Mouse (Mus musculus): ENCODE measurements around the gene Sept4. TPM values are rescaled to one million over a fixed set of nuclear protein-coding genes. Genes with fewer than 3 reads are reported as not detected.
A peak's percentile ranks its signal among the peaks of the same experiment; 100 is the strongest.

Gene Sept4
- polyA plus RNA-seq, 1 experiment from 2014 or later, result 33.0 TPM

- Histone ChIP-seq H3K27ac (replicated peaks) (no peak overlapping the region), H3K4me3 (replicated peaks) (no peak overlapping the region)
These were observed 11.0 kb downstream of the Sept4 start for GRCm38 (mm10) chr11:87579713-87580112.

GRCm38 (mm10) chr11:87580543-87581085 is 11.9 kb downstream of the Sept4 start:
- H3K4me2 ChIP-seq (replicated peaks), result no peak overlapping the region

More at GRCm38 (mm10) chr11:87579713-87580112, 11.0 kb downstream of the Sept4 start:
- no peaks in the 10 kb centered on the region for H3K27me3 ChIP-seq
- H3K4me2 ChIP-seq (replicated peaks), result no peak overlapping the region
- no peaks in the 10 kb centered on the region for H3K9me3 ChIP-seq (replicated peaks)
- WGBS, result 47% methylated on average over 1 of the region's 1 CpGs
- no peak for ATAC-seq (ENCODE audit: insufficient number of reproducible peaks, low FRiP score, low TSS enrichment, low read depth)
- peaks cover 18% of the 10 kb centered on the region for H3K4me1 ChIP-seq
- no peak overlapping the region for H3K9ac ChIP-seq
- H3K36me3 ChIP-seq, result no peaks in the 10 kb centered on the region

GRCm38 (mm10) chr11:87581161-87581865 is 12.6 kb downstream of the Sept4 start:
- H3K4me1 ChIP-seq, result peaks cover 17% of the 10 kb centered on the region
- no peak overlapping the region for H3K4me2 ChIP-seq (replicated peaks)
- no peaks in the 10 kb centered on the region for H3K36me3 ChIP-seq
- 87% methylated on average over 12 of the region's 12 CpGs for WGBS
- H3K9me3 ChIP-seq (replicated peaks), result no peaks in the 10 kb centered on the region
- ATAC-seq (ENCODE audit: insufficient number of reproducible peaks, low FRiP score, low TSS enrichment, low read depth), result no peak
- no peak overlapping the region for H3K27ac ChIP-seq (replicated peaks)
- H3K4me3 ChIP-seq (replicated peaks), result no peak overlapping the region
- no peak overlapping the region for H3K9ac ChIP-seq
- no peaks in the 10 kb centered on the region for H3K27me3 ChIP-seq

More at GRCm38 (mm10) chr11:87580543-87581085, 11.9 kb downstream of the Sept4 start:
- ATAC-seq (ENCODE audit: insufficient number of reproducible peaks, low FRiP score, low TSS enrichment, low read depth), result no peak
- Histone ChIP-seq H3K9ac (no peak overlapping the region), H3K36me3 (no peaks in the 10 kb centered on the region), H3K27ac (replicated peaks) (no peak overlapping the region), H3K9me3 (replicated peaks) (no peaks in the 10 kb centered on the region), H3K4me3 (replicated peaks) (no peak overlapping the region), H3K4me1 (peaks cover 17% of the 10 kb centered on the region), H3K27me3 (no peaks in the 10 kb centered on the region)
- 54% methylated on average over 9 of the region's 10 CpGs for WGBS

GRCm38 (mm10) chr11:87581933-87582710 is 13.4 kb downstream of the Sept4 start:
- WGBS, result 83% methylated on average over 8 of the region's 8 CpGs

GRCm38 (mm10) chr11:87583291-87584034 is 14.8 kb downstream of the Sept4 start:
- Histone ChIP-seq H3K9ac (no peak overlapping the region), H3K27ac (replicated peaks) (no peak overlapping the region), H3K9me3 (replicated peaks) (no peaks in the 10 kb centered on the region), H3K4me3 (replicated peaks) (no peak overlapping the region), H3K4me2 (replicated peaks) (no peak overlapping the region), H3K27me3 (no peaks in the 10 kb centered on the region), H3K36me3 (no peaks in the 10 kb centered on the region), H3K4me1 (peaks cover 5% of the 10 kb centered on the region)
- ATAC-seq (ENCODE audit: insufficient number of reproducible peaks, low FRiP score, low TSS enrichment, low read depth), result no peak
- WGBS, result 81% methylated on average over 6 of the region's 6 CpGs

More at GRCm38 (mm10) chr11:87581933-87582710, 13.4 kb downstream of the Sept4 start:
- H3K4me2 ChIP-seq (replicated peaks), result no peak overlapping the region
- no peak for ATAC-seq (ENCODE audit: insufficient number of reproducible peaks, low FRiP score, low TSS enrichment, low read depth)
- no peak overlapping the region for H3K27ac ChIP-seq (replicated peaks)
- peaks cover 17% of the 10 kb centered on the region for H3K4me1 ChIP-seq
- H3K9me3 ChIP-seq (replicated peaks), result no peaks in the 10 kb centered on the region
- H3K9ac ChIP-seq, result no peak overlapping the region
- no peaks in the 10 kb centered on the region for H3K27me3 ChIP-seq
- H3K4me3 ChIP-seq (replicated peaks), result no peak overlapping the region
- no peaks in the 10 kb centered on the region for H3K36me3 ChIP-seq

GRCm38 (mm10) chr11:87584711-87585505 is 16.2 kb downstream of the Sept4 start:
- Histone ChIP-seq H3K27ac (replicated peaks) (no peak overlapping the region), H3K9ac (no peak overlapping the region), H3K4me2 (replicated peaks) (no peak overlapping the region), H3K9me3 (replicated peaks) (no peaks in the 10 kb centered on the region), H3K27me3 (no peaks in the 10 kb centered on the region), H3K4me3 (replicated peaks) (no peak overlapping the region), H3K36me3 (no peaks in the 10 kb centered on the region), H3K4me1 (peaks cover 7% of the 10 kb centered on the region; the same call in 1 of the 2 replicates)
- 70% methylated on average over 10 of the region's 10 CpGs for WGBS
- ATAC-seq (ENCODE audit: insufficient number of reproducible peaks, low FRiP score, low TSS enrichment, low read depth), result no peak

GRCm38 (mm10) chr11:87587211-87587874 is 18.6 kb downstream of the Sept4 start:
- Histone ChIP-seq H3K4me1 (peaks cover 17% of the 10 kb centered on the region), H3K27me3 (no peaks in the 10 kb centered on the region)
- 90% methylated on average over 5 of the region's 5 CpGs for whole genome bisulfite sequencing

GRCm38 (mm10) chr11:87589605-87590004 is 20.9 kb downstream of the Sept4 start:
- H3K4me3 ChIP-seq (replicated peaks), result no peak overlapping the region
- no peaks in the 10 kb centered on the region for H3K27me3 ChIP-seq
- ATAC-seq (ENCODE audit: insufficient number of reproducible peaks, low FRiP score, low TSS enrichment, low read depth), result no peak
- H3K9ac ChIP-seq, result no peak overlapping the region
- H3K36me3 ChIP-seq, result peaks cover 7% of the 10 kb centered on the region; the same call in 1 of the 2 replicates
- 88% methylated on average over 8 of the region's 8 CpGs for WGBS
- H3K4me2 ChIP-seq (replicated peaks), result peak overlapping the region; percentile 71; the same call in 1 of the 2 replicates
- no peak overlapping the region for H3K27ac ChIP-seq (replicated peaks)
- no peaks in the 10 kb centered on the region for H3K9me3 ChIP-seq (replicated peaks)
- peaks cover 37% of the 10 kb centered on the region for H3K4me1 ChIP-seq

More at GRCm38 (mm10) chr11:87587211-87587874, 18.6 kb downstream of the Sept4 start:
- Histone ChIP-seq H3K9me3 (replicated peaks) (no peaks in the 10 kb centered on the region), H3K4me2 (replicated peaks) (no peak overlapping the region), H3K36me3 (no peaks in the 10 kb centered on the region), H3K4me3 (replicated peaks) (no peak overlapping the region), H3K9ac (no peak overlapping the region), H3K27ac (replicated peaks) (no peak overlapping the region)
- ATAC-seq (ENCODE audit: insufficient number of reproducible peaks, low FRiP score, low TSS enrichment, low read depth), result no peak

GRCm38 (mm10) chr11:87590841-87591525 is 22.3 kb downstream of the Sept4 start:
- peak overlapping the region; percentile 95 for H3K27ac ChIP-seq (replicated peaks)
- peaks cover 7% of the 10 kb centered on the region; the same call in 1 of the 2 replicates for H3K36me3 ChIP-seq
- H3K4me1 ChIP-seq, result peaks cover 46% of the 10 kb centered on the region
- no peak for ATAC-seq (ENCODE audit: insufficient number of reproducible peaks, low FRiP score, low TSS enrichment, low read depth)
- no peaks in the 10 kb centered on the region for H3K9me3 ChIP-seq (replicated peaks)
- WGBS, result under 1% methylated on average over 25 of the region's 25 CpGs
- H3K9ac ChIP-seq, result peak overlapping the region; percentile 78
- H3K4me2 ChIP-seq (replicated peaks), result peak overlapping the region; percentile 71
- H3K4me3 ChIP-seq (replicated peaks), result peak overlapping the region; percentile 73
- H3K27me3 ChIP-seq, result no peaks in the 10 kb centered on the region

Measured in embryonic facial prominence, embryonic 15.5 days (tissue).